Mouse (Mus musculus) MEL (cell line): ENCODE data around the gene Dcaf5. TPM values are rescaled to one million over a fixed set of nuclear protein-coding genes. Genes with fewer than 3 reads are reported as not detected.

Experiments used
- DNase-seq: peaks from one replicate; pipeline ENCODE4 v3.0.0; 2011; ENCODE audit warnings: low read depth, low spot score
- H3K27ac ChIP-seq: 2 replicates; pipeline ENCODE4 v1.5.1; 2012; ENCODE audit warnings: low read depth, mild to moderate bottlenecking, control low read depth, low read length, moderate library complexity; ENCODE audit not compliant: control insufficient read depth
- H3K27me3 ChIP-seq, 2 experiments: fragments of 150-350 bp in 1 of 2; sonication (generic) in 1 of 2; 2 replicates each; pipeline ENCODE4 v1.6.1; 2012; ENCODE audit warnings: low read length in 2 of 2, mild to moderate bottlenecking in 2 of 2, improper control_type of control experiment in 1 of 2, moderate library complexity in 1 of 2; ENCODE audit not compliant: insufficient read depth in 2 of 2, control insufficient read depth in 1 of 2
- H3K36me3 ChIP-seq, 2 experiments: 2 replicates each; pipeline ENCODE4 v1.6.1; 2012 to 2014; ENCODE audit warnings: low read length in 2 of 2, improper control_type of control experiment in 1 of 2, inconsistent platforms in 1 of 2, mild to moderate bottlenecking in 1 of 2; ENCODE audit not compliant: insufficient read depth in 2 of 2, control insufficient read depth in 1 of 2
- H3K4me1 ChIP-seq, 2 experiments: fragments of 150-350 bp in 1 of 2; sonication (generic) in 1 of 2; 2 replicates each; pipeline ENCODE4 v1.6.1; 2012; ENCODE audit warnings: low read length in 2 of 2, improper control_type of control experiment in 1 of 2, mild to moderate bottlenecking in 1 of 2; ENCODE audit not compliant: insufficient read depth in 2 of 2, control insufficient read depth in 1 of 2
- H3K4me3 ChIP-seq, 2 experiments: fragments of 150-350 bp in 1 of 2; sonication (generic) in 1 of 2; 2 replicates each; pipeline ENCODE4 v1.5.1; 2012; ENCODE audit warnings: low read depth in 2 of 2, low read length in 2 of 2, mild to moderate bottlenecking in 2 of 2, moderate library complexity in 2 of 2, control low read depth in 1 of 2, improper control_type of control experiment in 1 of 2; ENCODE audit not compliant: control insufficient read depth in 1 of 2, insufficient read depth in 1 of 2
- H3K79me2 ChIP-seq: 2 replicates; pipeline ENCODE4 v1.6.1; 2012; ENCODE audit warnings: mild to moderate bottlenecking, low read length, moderate library complexity; ENCODE audit not compliant: control insufficient read depth, poor library complexity, insufficient read depth
- H3K9ac ChIP-seq: 2 replicates; pipeline ENCODE4 v1.6.1; 2012; ENCODE audit warnings: low read depth, mild to moderate bottlenecking, control low read depth, low read length, moderate library complexity; ENCODE audit not compliant: control insufficient read depth, poor library complexity, severe bottlenecking
- H3K9me3 ChIP-seq: fragments of 150-350 bp; sonication (generic); replicated peaks from 2 replicates; pipeline ENCODE4 v1.6.1; 2012; ENCODE audit warnings: mild to moderate bottlenecking, low read length, improper control_type of control experiment, moderate library complexity; ENCODE audit not compliant: insufficient read depth
- BHLHE40 ChIP-seq: IDR thresholded peaks from 2 replicates; pipeline ENCODE4 v1.6.1; 2012; ENCODE audit warnings: low read depth, mild to moderate bottlenecking, inconsistent platforms, low read length, improper control_type of control experiment, borderline replicate concordance
- CHD1 ChIP-seq: IDR thresholded peaks from 2 replicates; pipeline ENCODE4 v1.6.1; 2012; ENCODE audit warnings: low read depth, mild to moderate bottlenecking, inconsistent platforms, low read length, improper control_type of control experiment
- CTCF ChIP-seq, 3 experiments: IDR thresholded peaks in 2 of 3; conservative IDR thresholded peaks in 1 of 3; 2 replicates each; pipeline ENCODE4 v1.5.1; 2011 to 2012; ENCODE audit warnings: low read length in 3 of 3, low read depth in 2 of 3, mild to moderate bottlenecking in 2 of 3, improper control_type of control experiment in 1 of 3, inconsistent platforms in 1 of 3, mixed read lengths in 1 of 3, moderate library complexity in 1 of 3; ENCODE audit not compliant: control insufficient read depth in 1 of 3, insufficient read depth in 1 of 3, poor library complexity in 1 of 3, severe bottlenecking in 1 of 3
- EP300 ChIP-seq, 2 experiments: IDR thresholded peaks; 2 replicates each; pipeline ENCODE4 v1.6.1; 2011; ENCODE audit warnings: improper control_type of control experiment in 2 of 2, low read length in 2 of 2, low read depth in 1 of 2, mild to moderate bottlenecking in 1 of 2
- ETS1 ChIP-seq: IDR thresholded peaks from 2 replicates; pipeline ENCODE4 v1.6.1; 2012; ENCODE audit warnings: low read depth, mild to moderate bottlenecking, inconsistent platforms, low read length, improper control_type of control experiment, moderate library complexity
- GABPA ChIP-seq: IDR thresholded peaks from 2 replicates; pipeline ENCODE4 v1.6.1; 2012; ENCODE audit warnings: low read depth, mild to moderate bottlenecking, inconsistent platforms, low read length, improper control_type of control experiment, moderate library complexity
- GATA1 ChIP-seq: IDR thresholded peaks from 2 replicates; pipeline ENCODE4 v1.6.1; 2011; ENCODE audit warnings: low read depth, low read length, improper control_type of control experiment
- HCFC1 ChIP-seq: IDR thresholded peaks from 2 replicates; pipeline ENCODE4 v1.6.1; 2012; ENCODE audit warnings: low read depth, mild to moderate bottlenecking, inconsistent platforms, low read length, improper control_type of control experiment, moderate library complexity
- JUND ChIP-seq: IDR thresholded peaks from 2 replicates; pipeline ENCODE4 v1.6.1; 2011; ENCODE audit warnings: low read depth, mild to moderate bottlenecking, improper control_type of control experiment, low read length
- KAT2A ChIP-seq: conservative IDR thresholded peaks from 2 replicates; pipeline ENCODE4 v1.6.1; 2012; ENCODE audit warnings: low read depth, low read length, improper control_type of control experiment, inconsistent platforms
- MAFK ChIP-seq: IDR thresholded peaks from 2 replicates; pipeline ENCODE4 v1.6.1; 2011; ENCODE audit warnings: low read depth, mild to moderate bottlenecking, low read length, improper control_type of control experiment, borderline replicate concordance
- MAX ChIP-seq: IDR thresholded peaks from 2 replicates; pipeline ENCODE4 v1.6.1; 2011; ENCODE audit warnings: low read length, improper control_type of control experiment
- MEF2A ChIP-seq: IDR thresholded peaks from 2 replicates; pipeline ENCODE4 v1.6.1; 2014; ENCODE audit warnings: low read depth, mild to moderate bottlenecking, inconsistent platforms, low read length, improper control_type of control experiment; ENCODE audit not compliant: poor library complexity, insufficient replicate concordance, severe bottlenecking; ENCODE audit errors: extremely low read depth
- MXI1 ChIP-seq: IDR thresholded peaks from 2 replicates; pipeline ENCODE4 v1.6.1; 2011; ENCODE audit warnings: mild to moderate bottlenecking, low read depth, low read length, improper control_type of control experiment
- MYB ChIP-seq: IDR thresholded peaks from 2 replicates; pipeline ENCODE4 v1.6.1; 2011; ENCODE audit warnings: mild to moderate bottlenecking, low read depth, low read length, improper control_type of control experiment
- MYC ChIP-seq: IDR thresholded peaks from 2 replicates; pipeline ENCODE4 v1.6.1; 2011; ENCODE audit warnings: low read depth, mild to moderate bottlenecking, low read length, improper control_type of control experiment, moderate library complexity
- NELFE ChIP-seq: IDR thresholded peaks from 2 replicates; pipeline ENCODE4 v1.6.1; 2011; ENCODE audit warnings: low read depth, low read length, improper control_type of control experiment
- POLR2A ChIP-seq, 2 experiments: IDR thresholded peaks; 2 replicates each; pipeline ENCODE4 v1.6.1; 2011 to 2012; ENCODE audit warnings: low read length in 2 of 2, mild to moderate bottlenecking in 2 of 2, control low read depth in 1 of 2, improper control_type of control experiment in 1 of 2, low read depth in 1 of 2, moderate library complexity in 1 of 2; ENCODE audit not compliant: control insufficient read depth in 1 of 2, insufficient read depth in 1 of 2, poor library complexity in 1 of 2
- POLR2AphosphoS5 ChIP-seq: IDR thresholded peaks from 2 replicates; pipeline ENCODE4 v1.6.1; 2012; ENCODE audit warnings: low read depth, borderline replicate concordance, mild to moderate bottlenecking, inconsistent platforms, low read length, moderate library complexity, mixed read lengths
- RCOR1 ChIP-seq: IDR thresholded peaks from 2 replicates; pipeline ENCODE4 v1.6.1; 2012; ENCODE audit warnings: low read depth, mild to moderate bottlenecking, inconsistent platforms, low read length, improper control_type of control experiment
- SIN3A ChIP-seq: IDR thresholded peaks from 2 replicates; pipeline ENCODE4 v1.6.1; 2012; ENCODE audit warnings: low read length, improper control_type of control experiment, inconsistent platforms
- SMC3 ChIP-seq: IDR thresholded peaks from 2 replicates; pipeline ENCODE4 v1.6.1; 2011; ENCODE audit warnings: low read depth, low read length, improper control_type of control experiment
- TCF12 ChIP-seq: IDR thresholded peaks from 2 replicates; pipeline ENCODE4 v1.6.1; 2014; ENCODE audit warnings: low read depth, mild to moderate bottlenecking, inconsistent platforms, low read length, improper control_type of control experiment, moderate library complexity
- UBTF ChIP-seq: IDR thresholded peaks from 2 replicates; pipeline ENCODE4 v1.6.1; 2012; ENCODE audit warnings: low read depth, mild to moderate bottlenecking, inconsistent platforms, low read length, improper control_type of control experiment, moderate library complexity, borderline replicate concordance; ENCODE audit not compliant: insufficient read depth
- USF1 ChIP-seq: IDR thresholded peaks from 2 replicates; pipeline ENCODE4 v1.6.1; 2014; ENCODE audit warnings: low read depth, mild to moderate bottlenecking, inconsistent platforms, low read length, improper control_type of control experiment, moderate library complexity
- ZC3H11A ChIP-seq: IDR thresholded peaks from 2 replicates; pipeline ENCODE4 v1.6.1; 2012; ENCODE audit warnings: low read depth, mild to moderate bottlenecking, inconsistent platforms, low read length, improper control_type of control experiment
- ZMIZ1 ChIP-seq: IDR thresholded peaks from 2 replicates; pipeline ENCODE4 v1.6.1; 2012; ENCODE audit warnings: low read depth, mild to moderate bottlenecking, inconsistent platforms, low read length, improper control_type of control experiment, moderate library complexity
- ZNF384 ChIP-seq: IDR thresholded peaks from 2 replicates; pipeline ENCODE4 v1.6.1; 2012; ENCODE audit warnings: low read depth, mild to moderate bottlenecking, inconsistent platforms, low read length, improper control_type of control experiment
- polyA plus RNA-seq, 2 experiments: library from polyadenylated mRNA; stranded (reverse) in 1 of 2; unstranded in 1 of 2; fragments of >175 nt in 1 of 2; fragments of >200 nt in 1 of 2; gene quantifications; 2 replicates each; pipeline versions ENCODE4 v1.2.1 to v1.2.4; 2012; ENCODE audit warnings: low replicate concordance in 2 of 2, low read depth in 1 of 2; ENCODE audit not compliant: insufficient read length in 2 of 2, insufficient read depth in 1 of 2, missing spikeins in 1 of 2
- total RNA-seq: library from RNA; depleted of rRNA; stranded (reverse); fragments of 300-350 nt; gene quantifications from 2 replicates; pipeline ENCODE4 v1.2.3, GENCODE M21; 2012

The Dcaf5 gene
- total and polyA plus RNA-seq, 3 experiments = 8.1 to 15.6 TPM; not detected in 1

- Histone ChIP-seq H3K9ac (no peak overlapping the region), H3K79me2 (no peaks in the 10 kb centered on the region), H3K27ac (no peak overlapping the region), H3K36me3 (peaks cover 0 to 2% of the 10 kb centered on the region in 2 experiments; a peak in 2 of 4 replicates), H3K4me1 (no peaks in the 10 kb centered on the region), H3K4me3 (no peak overlapping the region), H3K9me3 (no peaks in the 10 kb centered on the region), H3K27me3 (no peaks in the 10 kb centered on the region)
- DNase-seq = no peak
- TF ChIP-seq POLR2A (IDR thresholded peaks at IDR 0.05; ENCODE audit: control insufficient read depth in 1 of 2, insufficient read depth in 1 of 2, low read depth in 1 of 2, low read length in 2 of 2, poor library complexity in 1 of 2) (no peak), MYC (no peak), TCF12 (no peak), JUND (no peak), ZMIZ1 (no peak), EP300 (IDR thresholded peaks at IDR 0.05; ENCODE audit: low read depth in 1 of 2, low read length in 2 of 2) (no peak), UBTF (no peak), MAX (no peak), SIN3A (no peak), BHLHE40 (no peak), MEF2A (no peak), USF1 (no peak), CHD1 (no peak), ZC3H11A (no peak), HCFC1 (no peak)
- TF ChIP-seq, all 39 proteins: peak for 0
These were observed 60.7 kb downstream of the Dcaf5 start for GRCm38 (mm10) chr12:80375721-80376120.

- Histone ChIP-seq H3K9ac (no peak overlapping the region), H3K27ac (no peak overlapping the region), H3K27me3 (no peaks in the 10 kb centered on the region), H3K9me3 (no peaks in the 10 kb centered on the region), H3K79me2 (no peaks in the 10 kb centered on the region), H3K36me3 (peaks cover 0 to 5% of the 10 kb centered on the region in 2 experiments; a peak in 2 of 4 replicates), H3K4me3 (no peak overlapping the region), H3K4me1 (peaks cover 0 to 3% of the 10 kb centered on the region in 2 experiments; a peak in 1 of 4 replicates)
- DNase-seq = no peak
- TF ChIP-seq ZNF384 (no peak), MAX (no peak), MAFK (no peak), JUND (no peak), SMC3 (no peak), POLR2AphosphoS5 (no peak), NELFE (no peak), KAT2A (no peak), MYB (no peak), RCOR1 (no peak), MXI1 (no peak), ZC3H11A (no peak), CTCF (IDR thresholded peaks at IDR 0.05 in 2 of 3, conservative IDR thresholded peaks at IDR 0.05 in 1 of 3; ENCODE audit: control insufficient read depth in 1 of 3, insufficient read depth in 1 of 3, low read depth in 2 of 3, low read length in 3 of 3, poor library complexity in 1 of 3, severe bottlenecking in 1 of 3) (no peak), USF1 (no peak), GATA1 (no peak), GABPA (no peak), ETS1 (no peak)
These were observed 61.7 kb downstream of the Dcaf5 start for GRCm38 (mm10) chr12:80374736-80375135.
